Mouse (Mus musculus): Measurements from ENCODE around the gene Ccl2. TPM values are rescaled to one million over a fixed set of nuclear protein-coding genes. Genes with fewer than 3 reads are reported as not detected.

The Ccl2 gene
- polyA plus RNA-seq, 1 experiment, result not detected

- 94% methylated on average over 6 of the region's 6 CpGs for WGBS
- TF ChIP-seq CTCF (IDR thresholded peaks at IDR 0.05; ENCODE audit: borderline replicate concordance, insufficient read depth, low read depth, low read length), result no peak
- no peak for TF ChIP-seq POLR2A (IDR thresholded peaks at IDR 0.05; ENCODE audit: borderline replicate concordance, insufficient read depth, low read length)
- Histone ChIP-seq H3K27ac (ENCODE audit: insufficient read depth, low read length) (no peak overlapping the region), H3K4me1 (ENCODE audit: control insufficient read depth, insufficient read depth, low read length) (no peaks in the 10 kb centered on the region), H3K27me3 (ENCODE audit: control insufficient read depth, insufficient read depth, low read length) (no peaks in the 10 kb centered on the region), H3K4me3 (replicated peaks; ENCODE audit: insufficient read depth, low read depth, low read length) (no peak overlapping the region)
- DNase-seq, result no peak
These were observed 12.8 kb upstream of the Ccl2 start for GRCm38 (mm10) chr11:82022504-82023056.

- Histone ChIP-seq H3K27me3 (ENCODE audit: control insufficient read depth, insufficient read depth, low read length) (no peaks in the 10 kb centered on the region), H3K27ac (ENCODE audit: insufficient read depth, low read length) (no peak overlapping the region), H3K4me3 (replicated peaks; ENCODE audit: insufficient read depth, low read depth, low read length) (no peak overlapping the region), H3K4me1 (ENCODE audit: control insufficient read depth, insufficient read depth, low read length) (no peaks in the 10 kb centered on the region)
- WGBS, result 80% methylated on average over 4 of the region's 4 CpGs
- TF ChIP-seq CTCF (IDR thresholded peaks at IDR 0.05; ENCODE audit: borderline replicate concordance, insufficient read depth, low read depth, low read length), result no peak
- no peak for TF ChIP-seq POLR2A (IDR thresholded peaks at IDR 0.05; ENCODE audit: borderline replicate concordance, insufficient read depth, low read length)
- no peak for DNase-seq
These were observed 11.6 kb upstream of the Ccl2 start for GRCm38 (mm10) chr11:82023769-82024168.

- Histone ChIP-seq H3K27me3 (ENCODE audit: control insufficient read depth, insufficient read depth, low read length) (no peaks in the 10 kb centered on the region), H3K4me3 (replicated peaks; ENCODE audit: insufficient read depth, low read depth, low read length) (no peak overlapping the region), H3K4me1 (ENCODE audit: control insufficient read depth, insufficient read depth, low read length) (no peaks in the 10 kb centered on the region), H3K27ac (ENCODE audit: insufficient read depth, low read length) (no peak overlapping the region)
- DNase-seq, result no peak
- TF ChIP-seq POLR2A (IDR thresholded peaks at IDR 0.05; ENCODE audit: borderline replicate concordance, insufficient read depth, low read length) (no peak), CTCF (IDR thresholded peaks at IDR 0.05; ENCODE audit: borderline replicate concordance, insufficient read depth, low read depth, low read length) (no peak)
- 86% methylated on average over 2 of the region's 2 CpGs for WGBS
These were observed 5.2 kb upstream of the Ccl2 start for GRCm38 (mm10) chr11:82030171-82030570.

- Histone ChIP-seq H3K27ac (ENCODE audit: insufficient read depth, low read length) (no peak overlapping the region), H3K4me1 (ENCODE audit: control insufficient read depth, insufficient read depth, low read length) (no peaks in the 10 kb centered on the region), H3K27me3 (ENCODE audit: control insufficient read depth, insufficient read depth, low read length) (no peaks in the 10 kb centered on the region), H3K4me3 (replicated peaks; ENCODE audit: insufficient read depth, low read depth, low read length) (no peak overlapping the region)
- TF ChIP-seq CTCF (IDR thresholded peaks at IDR 0.05; ENCODE audit: borderline replicate concordance, insufficient read depth, low read depth, low read length), result no peak
- no peak for TF ChIP-seq POLR2A (IDR thresholded peaks at IDR 0.05; ENCODE audit: borderline replicate concordance, insufficient read depth, low read length)
- DNase-seq, result no peak
These were observed 3.2 kb upstream of the Ccl2 start for GRCm38 (mm10) chr11:82032136-82032535.

GRCm38 (mm10) chr11:82032678-82033344, 2.6 kb upstream of the Ccl2 start:
- H3K4me1 ChIP-seq (ENCODE audit: control insufficient read depth, insufficient read depth, low read length), result no peaks in the 10 kb centered on the region
- peak in 1 of 2 experiments; percentile 7 for DNase-seq

GRCm38 (mm10) chr11:82034446-82034845, 925 bp upstream of the Ccl2 start:
- H3K4me1 ChIP-seq (ENCODE audit: control insufficient read depth, insufficient read depth, low read length), result no peaks in the 10 kb centered on the region

More at GRCm38 (mm10) chr11:82032678-82033344, 2.6 kb upstream of the Ccl2 start:
- Histone ChIP-seq H3K27me3 (ENCODE audit: control insufficient read depth, insufficient read depth, low read length) (no peaks in the 10 kb centered on the region), H3K27ac (ENCODE audit: insufficient read depth, low read length) (no peak overlapping the region), H3K4me3 (replicated peaks; ENCODE audit: insufficient read depth, low read depth, low read length) (no peak overlapping the region)
- 51% methylated on average over 8 of the region's 8 CpGs for WGBS
- no peak for TF ChIP-seq POLR2A (IDR thresholded peaks at IDR 0.05; ENCODE audit: borderline replicate concordance, insufficient read depth, low read length)
- TF ChIP-seq CTCF (IDR thresholded peaks at IDR 0.05; ENCODE audit: borderline replicate concordance, insufficient read depth, low read depth, low read length), result no peak

GRCm38 (mm10) chr11:82035857-82036256, 486 bp downstream of the Ccl2 start:
- Histone ChIP-seq H3K27me3 (ENCODE audit: control insufficient read depth, insufficient read depth, low read length) (no peaks in the 10 kb centered on the region), H3K4me3 (replicated peaks; ENCODE audit: insufficient read depth, low read depth, low read length) (no peak overlapping the region), H3K27ac (ENCODE audit: insufficient read depth, low read length) (no peak overlapping the region), H3K4me1 (ENCODE audit: control insufficient read depth, insufficient read depth, low read length) (no peaks in the 10 kb centered on the region)
- no peak for DNase-seq
- no peak for TF ChIP-seq POLR2A (IDR thresholded peaks at IDR 0.05; ENCODE audit: borderline replicate concordance, insufficient read depth, low read length)
- TF ChIP-seq CTCF (IDR thresholded peaks at IDR 0.05; ENCODE audit: borderline replicate concordance, insufficient read depth, low read depth, low read length), result no peak
- 75% methylated on average over 2 of the region's 2 CpGs for WGBS

More at GRCm38 (mm10) chr11:82034446-82034845, 925 bp upstream of the Ccl2 start:
- H3K27me3 ChIP-seq (ENCODE audit: control insufficient read depth, insufficient read depth, low read length), result no peaks in the 10 kb centered on the region
- TF ChIP-seq CTCF (IDR thresholded peaks at IDR 0.05; ENCODE audit: borderline replicate concordance, insufficient read depth, low read depth, low read length), result no peak
- TF ChIP-seq POLR2A (IDR thresholded peaks at IDR 0.05; ENCODE audit: borderline replicate concordance, insufficient read depth, low read length), result no peak
- WGBS, result 96% methylated on average over 7 of the region's 7 CpGs
- no peak overlapping the region for H3K4me3 ChIP-seq (replicated peaks; ENCODE audit: insufficient read depth, low read depth, low read length)
- no peak for DNase-seq
- H3K27ac ChIP-seq (ENCODE audit: insufficient read depth, low read length), result no peak overlapping the region

GRCm38 (mm10) chr11:82038535-82038934, 3.2 kb downstream of the Ccl2 start, which contains the start of gene Gm17268:
Gm17268 (minus strand) TSS chr11:82038562.
- no peak for DNase-seq
- Histone ChIP-seq H3K27ac (ENCODE audit: insufficient read depth, low read length) (no peak within 1 kb of the TSS), H3K4me1 (ENCODE audit: control insufficient read depth, insufficient read depth, low read length) (no peaks in the 10 kb centered on the region), H3K27me3 (ENCODE audit: control insufficient read depth, insufficient read depth, low read length) (no peaks in the 10 kb centered on the region), H3K4me3 (replicated peaks; ENCODE audit: insufficient read depth, low read depth, low read length) (no peak within 1 kb of the TSS)
- no peak for TF ChIP-seq CTCF (IDR thresholded peaks at IDR 0.05; ENCODE audit: borderline replicate concordance, insufficient read depth, low read depth, low read length)
- no peak for TF ChIP-seq POLR2A (IDR thresholded peaks at IDR 0.05; ENCODE audit: borderline replicate concordance, insufficient read depth, low read length)
- WGBS, result 32% methylated on average over 2 of the region's 2 CpGs
